Mouse (Mus musculus): ENCODE measurements around the gene Erbb3.

The Erbb3 gene

DNA sequence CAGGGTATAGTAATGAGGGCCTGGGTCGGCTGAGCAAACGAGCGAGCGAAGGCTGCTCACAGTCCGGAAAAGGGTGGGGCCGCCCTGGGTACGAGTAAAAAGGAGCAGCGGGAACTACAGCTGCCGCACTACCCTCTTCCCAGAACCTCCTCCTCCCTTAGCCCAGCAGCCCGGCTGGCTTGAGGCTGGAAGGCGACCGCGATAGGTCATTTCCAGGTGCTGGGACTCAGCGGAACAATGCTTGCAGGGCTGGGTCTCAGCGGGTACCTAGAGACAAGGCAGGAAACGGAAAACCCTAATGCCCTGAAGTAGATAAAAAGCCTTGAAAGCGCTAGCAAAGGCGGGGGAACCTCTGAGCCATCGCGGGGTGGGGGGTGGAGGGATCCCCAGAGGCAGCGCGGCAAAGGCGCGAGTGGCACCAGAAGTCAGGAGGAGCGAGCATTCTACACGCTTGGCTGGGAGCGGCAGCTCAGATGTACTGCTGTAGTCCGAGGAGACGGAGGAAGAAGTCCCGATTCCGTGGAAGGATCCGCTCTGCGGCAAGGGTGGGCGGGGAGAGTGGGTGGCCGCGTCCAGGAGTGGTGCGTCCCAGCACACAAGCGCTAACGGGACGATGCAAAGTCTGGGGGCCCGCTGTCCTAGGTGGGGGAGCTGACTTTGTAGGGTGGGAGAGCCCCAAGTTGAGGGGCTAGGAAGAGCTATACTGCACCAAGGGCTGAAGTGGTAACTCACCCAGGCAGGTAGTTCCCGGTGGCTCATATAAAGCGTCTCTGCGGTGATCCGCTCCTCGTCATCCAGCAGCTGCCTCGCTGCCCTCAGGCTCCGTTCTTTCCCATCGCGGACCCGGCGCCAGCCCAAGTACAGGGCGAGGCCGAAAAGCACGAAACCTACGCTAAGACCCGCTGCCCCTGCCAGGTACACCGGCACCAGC is 64.5 kb downstream of the Erbb3 start:
- DNase-seq = peak; percentile 46 to 50

DNA sequence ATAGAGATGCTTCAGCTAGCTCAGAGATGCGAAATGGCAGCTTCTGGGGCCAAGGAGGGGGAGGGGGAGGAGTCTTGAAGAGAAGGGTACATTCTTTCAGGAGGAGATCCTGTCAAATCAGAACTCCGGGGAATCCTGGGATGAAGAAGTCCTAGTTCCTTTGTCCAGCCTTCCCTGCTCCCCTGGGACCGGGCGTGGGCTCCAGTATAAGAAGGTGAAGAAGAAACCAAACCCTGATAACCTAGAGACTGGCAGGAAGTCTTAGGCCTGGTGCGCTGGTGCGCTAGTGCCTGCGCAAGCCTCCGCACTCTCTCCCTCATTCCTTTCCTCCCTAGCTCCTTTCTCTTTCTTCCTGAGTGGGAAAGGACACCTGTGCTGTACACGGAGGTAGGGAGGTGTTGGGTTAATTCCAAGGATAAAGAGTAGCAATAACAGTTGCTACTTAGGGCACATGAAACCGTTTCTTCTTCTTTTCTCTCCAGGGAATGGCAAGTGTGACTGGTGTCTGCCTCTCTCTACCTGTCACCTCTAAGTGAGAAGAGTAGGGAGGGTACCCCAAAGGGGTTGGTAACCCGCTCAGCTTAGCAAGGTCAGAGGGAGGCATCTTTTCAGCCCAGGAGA is 65.2 kb downstream of the Erbb3 start:
- DNase-seq = no peak

DNA sequence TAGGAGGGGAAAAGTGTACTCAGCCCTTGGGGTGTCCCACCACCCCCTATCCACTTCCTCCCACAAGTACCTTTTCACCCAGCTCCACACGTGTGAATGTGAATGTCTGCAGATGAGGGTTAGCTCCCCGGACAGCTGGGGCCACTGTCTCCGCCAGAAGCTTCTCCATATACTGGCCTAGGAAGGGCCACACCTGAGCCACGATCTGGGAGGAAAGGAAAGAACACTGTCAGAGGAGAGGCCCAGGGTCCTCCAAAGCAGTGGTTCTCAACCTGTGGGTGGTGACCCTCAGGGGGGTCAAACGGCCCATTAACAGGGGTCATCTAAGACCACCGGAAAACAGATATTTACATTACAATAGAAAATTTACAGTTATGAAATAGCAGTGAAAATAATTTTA is 67.1 kb downstream of the Erbb3 start:
- DNase-seq = no peak

DNA sequence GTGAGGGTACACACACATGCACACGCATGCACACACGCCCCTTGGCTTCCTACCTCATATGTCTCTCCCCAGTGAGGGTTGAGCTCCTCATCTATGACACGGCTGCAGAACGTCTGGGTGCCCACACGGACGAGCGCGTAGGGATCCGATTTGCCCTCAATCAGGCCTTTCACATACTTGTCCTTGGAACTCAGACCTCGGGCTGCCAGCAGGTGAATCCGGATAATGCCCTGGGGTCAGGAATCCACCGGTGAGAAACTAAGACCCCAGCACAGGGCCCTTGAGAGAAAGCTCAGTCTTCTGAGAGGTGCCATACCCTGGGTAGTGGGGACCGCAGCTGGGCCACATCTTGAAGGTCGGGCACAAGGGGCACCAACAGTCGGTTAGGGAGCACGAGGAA is 68.9 kb downstream of the Erbb3 start:
- DNase-seq = no peak

DNA sequence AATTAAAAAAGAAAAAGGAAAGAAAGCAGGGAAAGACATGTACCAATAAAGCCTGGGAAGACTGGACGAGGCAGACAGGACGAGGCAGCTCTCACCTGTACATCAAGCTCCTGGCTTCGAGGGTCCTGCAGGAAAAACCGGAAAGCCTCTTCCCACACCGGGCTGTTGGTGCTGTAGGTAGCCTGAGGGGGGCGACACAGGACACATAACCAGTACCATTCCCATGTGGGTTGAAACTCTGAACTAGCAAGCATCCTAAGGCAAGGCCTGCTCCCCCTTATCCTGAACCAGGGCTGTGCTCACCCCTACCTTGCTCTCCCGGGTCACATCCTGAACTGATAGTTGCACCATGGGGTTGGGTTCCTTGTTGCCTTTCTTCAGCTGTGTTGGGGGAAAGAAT is 70.6 kb downstream of the Erbb3 start:
- peak; percentile 62 to 63 for DNase-seq
